Mouse (Mus musculus) hindbrain, embryonic 10.5 days (tissue): ENCODE results near the gene Arl15. TPM values are rescaled to one million over a fixed set of nuclear protein-coding genes. Genes with fewer than 3 reads are reported as not detected.

Experiments used
- DNase-seq: peaks from one replicate; pipeline ENCODE4 v3.0.0-alpha.2; 2017; ENCODE audit warnings: low spot score
- H3K27ac ChIP-seq: fragments of 300-500 bp; sonication (generic); 2 replicates; pipeline ENCODE4 v1.5.1; 2016; ENCODE audit warnings: mild to moderate bottlenecking, moderate library complexity
- H3K27me3 ChIP-seq: fragments of 300-500 bp; sonication (generic); 2 replicates; pipeline ENCODE4 v1.6.1; 2016; ENCODE audit warnings: mild to moderate bottlenecking; ENCODE audit not compliant: poor library complexity, insufficient read depth, severe bottlenecking
- H3K36me3 ChIP-seq: fragments of 300-500 bp; sonication (generic); 2 replicates; pipeline ENCODE4 v1.6.1; 2016; ENCODE audit warnings: mild to moderate bottlenecking, moderate library complexity
- H3K4me1 ChIP-seq: fragments of 300-500 bp; sonication (generic); replicated peaks from 2 replicates; pipeline ENCODE4 v1.6.1; 2016; ENCODE audit warnings: mild to moderate bottlenecking
- H3K4me3 ChIP-seq: fragments of 300-500 bp; sonication (generic); 2 replicates; pipeline ENCODE4 v1.5.1; 2016; ENCODE audit warnings: mild to moderate bottlenecking, moderate library complexity
- H3K9me3 ChIP-seq: fragments of 300-500 bp; sonication (generic); 2 replicates; pipeline ENCODE4 v1.6.1; 2016; ENCODE audit warnings: mild to moderate bottlenecking, moderate library complexity
- WGBS: fragments of 180-500 bp; shearing (Covaris S2); methylation state at CpG from one replicate; pipeline ENCODE4 v1.1.7; 2016; 5-methylcytosine and 5-hydroxymethylcytosine counted together
- polyA plus RNA-seq: library from polyadenylated mRNA; unstranded; fragments of >200 nt; fragmentation: Nextera tagmentation; extraction: Ambion mirVana; gene quantifications from 2 replicates; pipeline ENCODE4 v1.2.1, GENCODE M21; 2016

Arl15 gene
- polyA plus RNA-seq, 1 experiment from 2014 or later = 10.8 TPM

GRCm38 (mm10) chr13:114048688-114049087 lies 254.4 kb downstream of the Arl15 start:
- no peak for DNase-seq
- peak overlapping the region; percentile 66 for H3K27ac ChIP-seq
- peaks cover 61% of the 10 kb centered on the region for H3K4me1 ChIP-seq
- H3K36me3 ChIP-seq = no peaks in the 10 kb centered on the region
- peaks cover 7% of the 10 kb centered on the region; the same call in 1 of the 2 replicates for H3K27me3 ChIP-seq
- no peaks in the 10 kb centered on the region for H3K9me3 ChIP-seq
- 19% methylated on average over 3 of the region's 3 CpGs for WGBS
- H3K4me3 ChIP-seq = no peak overlapping the region

DNA sequence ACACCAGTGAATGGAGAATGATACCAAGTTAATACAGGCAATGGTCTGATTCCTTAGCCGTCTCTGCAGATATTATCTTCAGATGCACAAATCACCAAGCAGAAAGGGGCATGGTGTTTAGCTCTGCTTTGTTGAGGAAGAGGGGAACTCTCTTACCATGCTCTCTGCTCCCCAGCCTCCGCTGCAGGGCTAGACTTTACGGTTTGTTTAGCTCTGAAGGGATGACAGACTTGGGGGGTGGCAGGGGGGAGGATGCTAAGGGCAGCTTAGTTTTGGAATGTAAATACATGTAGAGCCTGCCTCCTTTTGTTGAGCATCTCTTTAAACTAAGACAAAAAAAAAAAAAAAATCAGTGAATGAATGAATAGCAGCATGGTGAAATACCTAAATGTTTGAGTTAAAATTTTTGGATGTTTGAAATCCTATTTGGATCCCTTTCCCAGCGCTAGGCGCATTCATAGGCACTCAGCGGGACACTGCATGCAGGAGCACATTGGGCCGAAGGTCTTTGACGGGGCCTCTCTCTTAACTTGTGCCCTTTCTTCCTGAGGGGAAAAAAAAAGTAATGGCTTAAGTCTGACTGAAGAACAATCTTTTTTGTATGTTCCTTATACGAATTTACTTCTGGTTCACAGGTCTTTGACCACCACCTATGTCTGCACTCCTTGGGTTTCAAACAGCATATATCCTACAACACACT lies 257.0 kb downstream of the Arl15 start:
- DNase-seq = peak; percentile 29
- H3K27me3 ChIP-seq = peaks cover 7% of the 10 kb centered on the region; the same call in 1 of the 2 replicates

DNA sequence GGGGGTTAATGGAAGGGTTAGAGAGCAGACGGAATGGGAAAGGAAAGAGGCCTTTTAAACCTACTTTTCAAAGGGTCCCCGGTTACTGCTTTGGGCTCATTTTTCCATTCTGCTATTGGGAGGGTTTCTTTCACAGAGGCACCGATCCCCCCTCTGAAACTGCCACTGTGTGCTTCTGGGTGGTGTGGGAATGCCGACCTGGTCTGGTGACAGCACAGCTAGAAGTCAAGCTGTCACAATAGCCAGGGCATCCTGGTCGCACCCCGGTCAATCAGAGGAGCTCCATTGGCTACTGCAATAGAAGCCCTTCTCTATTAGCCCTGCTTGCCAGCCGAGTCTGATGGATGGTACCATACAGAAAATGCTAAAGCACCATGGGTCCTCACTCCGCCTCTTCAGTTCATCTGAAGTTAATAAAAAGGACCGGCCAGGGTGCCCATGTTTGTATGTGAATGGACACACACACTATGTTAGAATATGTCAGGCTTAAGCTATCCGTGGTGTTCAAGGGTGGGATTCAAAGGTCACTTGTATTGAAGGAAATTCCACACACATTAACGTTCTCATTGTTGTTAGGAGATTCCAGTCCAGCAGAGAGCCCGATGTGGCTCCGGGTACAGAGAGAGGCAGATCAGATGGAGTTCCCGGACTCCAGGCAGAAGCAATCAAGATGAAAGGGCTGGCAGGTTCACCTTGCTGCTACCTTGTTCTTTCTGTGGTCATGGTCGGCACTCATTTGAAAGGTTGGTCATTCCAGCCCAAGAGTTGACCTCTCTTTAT lies 258.3 kb downstream of the Arl15 start:
- Histone ChIP-seq H3K36me3 (no peaks in the 10 kb centered on the region), H3K4me3 (no peak overlapping the region), H3K9me3 (no peaks in the 10 kb centered on the region), H3K27ac (peak overlapping the region; percentile 60), H3K4me1 (peaks cover 69% of the 10 kb centered on the region), H3K27me3 (peaks cover 5% of the 10 kb centered on the region; the same call in 1 of the 2 replicates)
- WGBS = 23% methylated on average over 15 of the region's 15 CpGs
- peak; percentile 77 for DNase-seq

More for the DNA sequence above, 257.0 kb downstream of the Arl15 start:
- 5% methylated on average over 9 of the region's 9 CpGs for WGBS
- Histone ChIP-seq H3K27ac (peak overlapping the region; percentile 54), H3K4me1 (peaks cover 71% of the 10 kb centered on the region), H3K4me3 (peak overlapping the region; percentile 20; the same call in 1 of the 2 replicates), H3K9me3 (no peaks in the 10 kb centered on the region), H3K36me3 (no peaks in the 10 kb centered on the region)

- no peak for DNase-seq
- H3K9me3 ChIP-seq = no peaks in the 10 kb centered on the region
- H3K4me3 ChIP-seq = no peak overlapping the region
- WGBS = 65% methylated on average over 2 of the region's 2 CpGs
- H3K27me3 ChIP-seq = 0 out of 2 replicates have a peak, but pooled peaks cover 2% of the 10 kb centered on the region
- peak overlapping the region; percentile 50 for H3K27ac ChIP-seq
- no peaks in the 10 kb centered on the region for H3K36me3 ChIP-seq
- H3K4me1 ChIP-seq = peaks cover 63% of the 10 kb centered on the region
These were observed 259.0 kb downstream of the Arl15 start for GRCm38 (mm10) chr13:114053261-114053660.

DNA sequence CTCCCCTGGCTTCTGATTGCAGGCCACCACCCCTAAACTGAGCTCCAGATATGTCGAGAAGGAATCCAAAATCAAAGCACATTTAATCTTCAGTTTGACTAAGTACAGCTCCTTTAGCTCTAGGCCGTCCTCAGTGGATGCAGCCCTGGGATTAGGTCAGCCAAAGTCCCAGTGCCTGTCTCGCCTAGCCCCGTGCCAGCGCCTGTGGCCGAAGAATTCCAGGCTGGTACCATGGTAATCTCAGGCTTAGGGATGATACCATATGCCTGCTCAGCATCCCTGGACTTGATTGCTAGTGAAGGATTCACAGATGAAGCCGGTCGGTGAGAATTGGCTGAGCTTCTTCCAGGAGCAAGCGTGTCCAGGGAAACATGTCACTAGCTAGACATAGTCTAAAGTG lies 261.4 kb downstream of the Arl15 start:
- Histone ChIP-seq H3K4me1 (peaks cover 44% of the 10 kb centered on the region), H3K9me3 (no peaks in the 10 kb centered on the region), H3K27me3 (no peaks in the 10 kb centered on the region), H3K4me3 (no peak overlapping the region), H3K27ac (no peak overlapping the region), H3K36me3 (no peaks in the 10 kb centered on the region)
- WGBS = 63% methylated on average over 9 of the region's 9 CpGs
- DNase-seq = peak; percentile 13

DNA sequence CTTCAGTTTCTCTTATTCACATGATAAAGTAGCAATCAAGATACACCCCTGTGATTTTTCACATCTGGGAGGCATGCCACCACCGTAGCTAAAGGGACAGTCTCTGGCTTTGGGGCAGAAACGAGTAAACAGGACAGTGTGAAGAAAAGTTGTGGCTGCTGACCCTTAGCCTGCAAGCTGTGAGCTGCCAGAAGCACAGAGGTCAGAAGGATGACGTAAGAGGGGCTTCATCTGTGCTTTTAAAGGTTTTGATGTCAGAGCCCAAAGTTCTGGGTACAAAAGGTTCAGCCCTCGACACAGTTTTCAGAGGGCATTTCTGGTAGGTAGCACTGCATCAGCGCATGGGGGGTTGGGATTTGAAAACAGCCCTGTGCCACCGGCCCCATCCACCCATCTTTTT lies 266.0 kb downstream of the Arl15 start:
- no peak for DNase-seq
- peaks cover 12% of the 10 kb centered on the region for H3K4me1 ChIP-seq
- 73% methylated on average over 6 of the region's 6 CpGs for WGBS
- no peaks in the 10 kb centered on the region for H3K9me3 ChIP-seq
- no peak overlapping the region for H3K4me3 ChIP-seq
- H3K27me3 ChIP-seq = no peaks in the 10 kb centered on the region
- H3K27ac ChIP-seq = no peak overlapping the region
- H3K36me3 ChIP-seq = no peaks in the 10 kb centered on the region

GRCm38 (mm10) chr13:114061234-114061633 lies 266.9 kb downstream of the Arl15 start:
- H3K36me3 ChIP-seq = no peaks in the 10 kb centered on the region
- peaks cover 6% of the 10 kb centered on the region; the same call in 1 of the 2 replicates for H3K4me1 ChIP-seq
- DNase-seq = no peak
- H3K27ac ChIP-seq = no peak overlapping the region
- H3K27me3 ChIP-seq = no peaks in the 10 kb centered on the region
- H3K9me3 ChIP-seq = no peaks in the 10 kb centered on the region
- WGBS = 92% methylated on average over 7 of the region's 7 CpGs
- no peak overlapping the region for H3K4me3 ChIP-seq

DNA sequence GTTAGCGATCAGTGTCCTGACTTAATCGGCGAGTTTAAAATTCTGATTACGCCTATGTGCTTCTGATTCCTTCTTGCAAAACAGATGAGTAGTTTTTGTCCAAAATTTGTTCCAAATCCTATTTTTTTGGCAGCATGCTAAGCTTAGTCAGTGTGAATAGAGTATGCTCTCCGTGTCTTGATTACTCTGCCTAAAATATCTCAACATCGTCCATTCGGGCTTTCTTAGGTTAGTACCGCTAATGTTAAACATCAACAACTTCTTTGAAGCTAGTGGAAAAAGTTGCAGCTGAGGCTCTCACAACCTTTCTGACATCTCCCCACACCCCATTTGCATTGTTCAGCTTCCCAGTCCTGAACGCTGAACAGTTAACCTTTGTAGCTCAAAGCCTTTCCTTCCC lies 269.8 kb downstream of the Arl15 start:
- Histone ChIP-seq H3K27ac (no peak overlapping the region), H3K27me3 (no peaks in the 10 kb centered on the region), H3K4me1 (peaks cover 2% of the 10 kb centered on the region; the same call in 1 of the 2 replicates), H3K36me3 (no peaks in the 10 kb centered on the region), H3K9me3 (no peaks in the 10 kb centered on the region), H3K4me3 (no peak overlapping the region)
- no peak for DNase-seq
- 88% methylated on average over 9 of the region's 9 CpGs for WGBS

GRCm38 (mm10) chr13:114065012-114065411 lies 270.7 kb downstream of the Arl15 start:
- WGBS = 72% methylated on average over 6 of the region's 6 CpGs
- no peak for DNase-seq
- Histone ChIP-seq H3K27me3 (no peaks in the 10 kb centered on the region), H3K9me3 (no peaks in the 10 kb centered on the region), H3K27ac (no peak overlapping the region), H3K4me3 (no peak overlapping the region), H3K4me1 (no peaks in the 10 kb centered on the region), H3K36me3 (no peaks in the 10 kb centered on the region)

DNA sequence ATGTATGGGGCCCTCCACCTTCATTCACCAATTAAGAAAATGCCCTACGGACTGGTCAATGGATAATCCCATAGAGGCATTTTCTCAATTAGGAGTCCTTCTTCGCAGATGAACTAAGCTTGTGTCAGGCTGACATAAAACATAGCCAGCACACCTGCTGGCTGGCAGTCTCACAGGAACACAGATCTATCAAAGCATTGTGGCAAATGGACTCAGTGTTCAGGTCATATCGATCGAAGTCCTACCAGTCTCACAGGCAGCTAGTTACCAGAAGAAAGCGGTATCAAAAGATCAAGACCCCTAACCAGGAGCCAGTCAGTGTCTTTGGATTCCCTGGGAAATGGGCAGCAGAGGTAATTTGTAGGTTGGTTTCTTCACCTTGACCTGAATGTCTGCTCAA lies 274.1 kb downstream of the Arl15 start:
- H3K27me3 ChIP-seq = no peaks in the 10 kb centered on the region
- no peak overlapping the region for H3K27ac ChIP-seq
- WGBS = 92% methylated on average over 5 of the region's 5 CpGs
- no peak for DNase-seq
- H3K36me3 ChIP-seq = no peaks in the 10 kb centered on the region
- no peaks in the 10 kb centered on the region for H3K4me1 ChIP-seq
- no peaks in the 10 kb centered on the region for H3K9me3 ChIP-seq
- no peak overlapping the region for H3K4me3 ChIP-seq

- WGBS = 95% methylated on average over 7 of the region's 7 CpGs
- no peaks in the 10 kb centered on the region for H3K36me3 ChIP-seq
- no peak for DNase-seq
- H3K4me3 ChIP-seq = no peak overlapping the region
- no peaks in the 10 kb centered on the region for H3K9me3 ChIP-seq
- no peak overlapping the region for H3K27ac ChIP-seq
- peaks cover 9% of the 10 kb centered on the region for H3K4me1 ChIP-seq
- H3K27me3 ChIP-seq = no peaks in the 10 kb centered on the region
These were observed 277.1 kb downstream of the Arl15 start for GRCm38 (mm10) chr13:114071439-114071838.

DNA sequence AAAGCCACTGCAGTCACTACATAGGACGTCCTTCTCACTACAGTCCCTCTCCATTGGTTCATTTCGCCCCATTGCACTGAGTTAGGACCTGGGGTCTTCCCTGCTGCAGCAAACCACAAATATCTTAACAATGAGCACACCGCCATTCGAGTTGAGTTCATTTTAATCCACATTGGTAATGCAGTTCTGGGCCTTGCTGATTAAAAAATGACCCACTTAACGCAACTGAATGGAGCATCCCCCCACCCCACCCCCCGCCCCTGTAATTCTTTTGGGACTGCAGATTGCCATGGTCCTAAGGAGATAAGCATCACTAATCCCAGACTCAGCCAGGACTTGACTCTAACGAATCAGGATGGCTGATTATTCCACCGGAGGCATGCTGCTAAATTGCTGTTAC lies 280.2 kb downstream of the Arl15 start:
- 47% methylated on average over 8 of the region's 8 CpGs for WGBS
- Histone ChIP-seq H3K27me3 (no peaks in the 10 kb centered on the region), H3K9me3 (no peaks in the 10 kb centered on the region), H3K4me1 (peaks cover 22% of the 10 kb centered on the region), H3K36me3 (no peaks in the 10 kb centered on the region), H3K27ac (no peak overlapping the region), H3K4me3 (no peak overlapping the region)
- no peak for DNase-seq

DNA sequence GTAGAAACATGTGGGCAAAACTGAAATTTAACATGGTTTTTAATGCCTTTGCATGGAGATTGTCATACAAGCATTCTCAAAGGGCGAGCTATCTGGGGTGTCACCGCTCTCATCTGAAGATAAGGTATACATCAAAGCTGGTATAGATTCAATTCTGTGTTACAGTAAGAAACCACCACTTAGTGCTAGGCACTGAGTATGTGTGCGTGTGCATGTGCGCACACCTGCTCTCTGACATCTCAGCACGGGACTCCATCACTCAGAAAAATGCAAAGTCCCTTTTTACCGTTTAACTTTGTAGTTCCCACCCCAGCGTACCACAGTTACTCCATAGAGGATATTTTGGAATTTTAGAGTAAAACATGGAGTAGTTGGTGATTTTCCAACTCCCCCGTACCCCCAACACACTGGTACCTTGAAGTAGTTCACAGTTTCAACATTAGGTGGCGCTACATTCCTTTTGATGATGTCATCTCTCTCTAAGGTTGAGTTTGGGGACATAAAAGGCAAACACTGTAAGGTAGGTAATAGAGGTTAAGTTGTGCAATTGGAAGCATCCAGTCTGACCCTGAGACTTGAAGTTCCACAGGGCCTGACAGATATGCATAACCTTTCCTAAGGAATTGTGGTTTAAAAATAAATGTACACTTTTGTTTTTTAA lies 281.5 kb downstream of the Arl15 start:
- DNase-seq = no peak
- H3K36me3 ChIP-seq = no peaks in the 10 kb centered on the region
- no peaks in the 10 kb centered on the region for H3K9me3 ChIP-seq
- no peak overlapping the region for H3K27ac ChIP-seq
- peaks cover 22% of the 10 kb centered on the region for H3K4me1 ChIP-seq
- H3K4me3 ChIP-seq = no peak overlapping the region
- 73% methylated on average over 9 of the region's 9 CpGs for WGBS
- no peaks in the 10 kb centered on the region for H3K27me3 ChIP-seq
